Mouse (Mus musculus) CD8-positive naive resting alpha-beta T cell, adult 2 months (primary cell): ENCODE measurements around the gene Ppfia4.

Source experiments
- DNase-seq, 2 experiments: peaks; one replicate each; pipeline ENCODE4 v3.0.0; 2022; ENCODE audit warnings: low read depth in 2 of 2, low spot score in 2 of 2

Ppfia4 gene

GRCm38 (mm10) chr1:134304940-134305339 is 27.8 kb downstream of the Ppfia4 start:
- no peak for DNase-seq

GRCm38 (mm10) chr1:134302568-134303238 is 30.0 kb downstream of the Ppfia4 start:
- no peak for DNase-seq

- no peak for DNase-seq
These were observed 33.9 kb downstream of the Ppfia4 start for GRCm38 (mm10) chr1:134298636-134299411.

GRCm38 (mm10) chr1:134297265-134297664 is 35.5 kb downstream of the Ppfia4 start:
- DNase-seq = no peak

- no peak for DNase-seq
These were observed 38.8 kb downstream of the Ppfia4 start for GRCm38 (mm10) chr1:134293738-134294604.

GRCm38 (mm10) chr1:134293276-134293675 is 39.5 kb downstream of the Ppfia4 start:
- no peak for DNase-seq

GRCm38 (mm10) chr1:134292601-134293000 is 40.1 kb downstream of the Ppfia4 start:
- no peak for DNase-seq

- DNase-seq = no peak
These were observed 40.7 kb downstream of the Ppfia4 start for GRCm38 (mm10) chr1:134292073-134292472.

GRCm38 (mm10) chr1:134291555-134291954 is 41.2 kb downstream of the Ppfia4 start:
- no peak for DNase-seq

- no peak for DNase-seq
These were observed 41.8 kb downstream of the Ppfia4 start for GRCm38 (mm10) chr1:134290909-134291308.

GRCm38 (mm10) chr1:134290300-134290699 is 42.4 kb downstream of the Ppfia4 start:
- DNase-seq = no peak

- no peak for DNase-seq
These were observed 43.1 kb downstream of the Ppfia4 start, which contains the start of gene Myog for GRCm38 (mm10) chr1:134289598-134290099. Gene Myog, plus strand, starts transcription at chr1:134289989.

- no peak for DNase-seq
These were observed 44.5 kb downstream of the Ppfia4 start for GRCm38 (mm10) chr1:134288239-134288638.

- DNase-seq = no peak
These were observed 47.1 kb downstream of the Ppfia4 start for GRCm38 (mm10) chr1:134285458-134286120.

GRCm38 (mm10) chr1:134283108-134283507 is 49.6 kb downstream of the Ppfia4 start:
- no peak for DNase-seq

GRCm38 (mm10) chr1:134282342-134282741 is 50.4 kb downstream of the Ppfia4 start:
- DNase-seq = no peak

GRCm38 (mm10) chr1:134281563-134281962 is 51.2 kb downstream of the Ppfia4 start:
- DNase-seq = no peak

GRCm38 (mm10) chr1:134280174-134280573 is 52.6 kb downstream of the Ppfia4 start:
- DNase-seq = no peak

- no peak for DNase-seq
These were observed 55.9 kb downstream of the Ppfia4 start for GRCm38 (mm10) chr1:134276823-134277222.

- no peak for DNase-seq
These were observed 56.9 kb downstream of the Ppfia4 start for GRCm38 (mm10) chr1:134275616-134276464.
